Mouse (Mus musculus) CD8-positive naive resting alpha-beta T cell, adult 2 months (primary cell): ENCODE data around the gene Cdh23.
A peak's percentile ranks its signal among the peaks of the same experiment; 100 is the strongest.
"Not testable (repeated sequence)": the region's sequence is repeated elsewhere in the genome, so short reads cannot be mapped to it uniquely, and the experiment has no call there.

ENCODE experiments used
- DNase-seq, 2 experiments: peaks; one replicate each; pipeline ENCODE4 v3.0.0; 2022; ENCODE audit warnings: low read depth in 2 of 2, low spot score in 2 of 2

The Cdh23 gene

DNA sequence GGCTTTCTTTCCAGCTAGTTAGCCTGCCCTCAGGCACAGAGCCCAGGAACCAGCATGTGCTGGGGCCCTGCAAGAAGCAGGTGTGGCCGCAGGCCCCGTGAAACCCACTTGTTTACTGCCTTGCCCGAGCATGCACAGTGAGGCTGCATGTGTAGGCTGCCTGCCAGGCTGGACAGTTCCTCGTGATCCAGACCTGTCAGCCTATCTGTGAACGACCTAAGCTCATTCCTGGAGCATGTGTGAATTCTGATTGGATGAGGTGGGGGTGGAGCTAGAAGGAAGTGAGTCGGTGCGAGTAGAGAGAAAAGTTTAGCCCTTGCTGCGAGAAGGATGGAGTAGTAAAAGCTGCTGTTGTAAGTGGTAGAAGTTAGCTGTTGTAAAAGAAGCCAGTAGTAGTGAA is 16.0 kb upstream of the Cdh23 start:
- not testable (repeated sequence) for DNase-seq

DNA sequence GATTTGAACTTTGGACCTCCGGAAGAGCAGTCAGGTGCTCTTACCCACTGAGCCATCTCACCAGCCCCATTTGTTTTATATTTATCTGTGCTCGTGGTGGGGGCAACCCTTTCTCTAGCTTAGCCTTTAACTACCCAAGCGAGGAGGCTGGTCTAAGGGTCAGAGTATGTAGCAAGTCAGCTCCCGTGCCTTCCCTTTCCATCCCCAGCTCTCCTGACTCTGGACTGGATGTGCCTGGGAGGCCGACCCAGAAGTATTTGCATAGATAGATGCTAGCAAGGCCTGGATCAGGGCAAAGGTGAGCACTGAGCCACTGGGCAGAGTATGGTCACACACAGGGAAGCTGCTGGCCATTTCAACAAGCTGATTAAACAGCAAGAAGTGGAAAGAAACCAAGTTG is 12.5 kb upstream of the Cdh23 start:
- DNase-seq, result no peak

DNA sequence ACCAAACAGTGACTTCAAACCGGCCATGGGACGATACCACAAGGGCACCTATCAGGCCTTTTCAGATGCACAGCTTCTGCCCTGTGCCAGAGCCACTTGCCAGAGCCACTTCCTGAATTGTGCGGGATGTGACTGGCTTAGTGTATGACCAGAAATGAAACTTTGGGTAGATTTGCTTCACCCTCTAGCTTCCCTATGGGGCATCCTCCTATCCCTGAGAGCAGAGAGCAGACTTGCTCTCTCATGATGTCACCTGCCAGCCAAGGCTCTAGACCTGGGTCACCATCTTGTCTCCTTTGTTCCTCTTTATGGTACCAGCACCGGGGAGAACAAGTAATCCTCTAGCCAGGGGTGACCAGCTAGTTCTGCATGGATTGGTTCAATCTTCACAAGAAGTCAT is 10.0 kb upstream of the Cdh23 start:
- no peak for DNase-seq

DNA sequence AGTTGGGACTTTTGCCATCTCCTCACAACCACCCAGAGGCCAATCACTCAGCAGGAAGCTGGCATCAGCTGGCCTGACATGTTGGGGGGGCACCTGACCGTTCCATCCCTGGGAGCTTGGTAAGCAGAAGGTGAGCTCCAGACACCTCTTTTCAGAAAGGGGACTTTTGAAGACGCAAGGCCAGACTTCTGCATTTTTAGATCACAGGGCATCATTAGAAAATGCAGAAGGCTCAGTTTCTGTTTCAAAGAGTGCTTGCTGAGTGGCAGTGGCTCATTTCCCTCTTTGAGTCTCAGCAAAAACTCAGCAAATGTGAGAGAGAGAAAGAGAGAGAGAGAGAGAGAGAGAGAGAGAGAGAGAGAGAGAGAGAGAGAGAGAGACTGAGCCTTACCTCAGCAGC is 8.8 kb upstream of the Cdh23 start:
- no peak for DNase-seq

DNA sequence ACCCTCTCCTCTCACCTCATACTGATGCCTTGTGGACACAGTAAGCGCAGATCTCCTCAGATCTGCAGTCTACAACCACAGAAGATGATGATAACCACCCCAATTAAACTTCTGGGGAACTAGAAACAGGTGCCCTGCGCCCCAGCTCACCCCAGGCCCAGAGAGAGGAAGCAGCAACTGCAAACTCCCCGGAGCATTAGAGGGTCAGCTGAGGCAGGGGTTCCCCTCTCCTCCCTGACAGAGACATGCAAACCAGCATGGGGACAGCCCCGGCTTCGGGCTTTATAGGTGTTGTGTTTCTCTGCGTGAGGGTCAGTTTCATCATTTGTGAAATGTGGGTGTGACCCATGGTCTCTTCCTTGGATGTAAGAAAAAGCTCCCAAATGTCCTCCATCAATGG is 1.5 kb upstream of the Cdh23 start:
- DNase-seq, result no peak

DNA sequence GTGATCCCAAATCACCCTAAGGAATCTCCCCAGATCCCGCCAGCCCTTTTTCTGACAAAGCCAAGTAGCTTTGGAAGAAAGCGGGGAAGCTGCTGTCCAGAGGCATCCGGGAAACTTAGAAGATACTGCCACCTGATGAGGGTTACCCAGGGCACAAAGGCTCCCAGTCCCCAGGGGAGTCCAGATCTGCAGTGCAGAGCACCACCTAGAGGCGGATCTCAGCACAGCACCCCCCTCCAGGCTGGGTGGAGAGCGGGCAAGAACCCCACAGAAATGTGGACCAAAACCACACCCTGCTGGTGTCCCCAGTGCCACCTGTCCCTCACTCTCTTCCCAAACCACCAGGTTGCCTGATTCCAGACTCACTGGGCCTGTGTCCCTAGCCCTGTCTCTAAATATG is 685 bp upstream of the Cdh23 start:
- peak; percentile 62 to 70 for DNase-seq

DNA sequence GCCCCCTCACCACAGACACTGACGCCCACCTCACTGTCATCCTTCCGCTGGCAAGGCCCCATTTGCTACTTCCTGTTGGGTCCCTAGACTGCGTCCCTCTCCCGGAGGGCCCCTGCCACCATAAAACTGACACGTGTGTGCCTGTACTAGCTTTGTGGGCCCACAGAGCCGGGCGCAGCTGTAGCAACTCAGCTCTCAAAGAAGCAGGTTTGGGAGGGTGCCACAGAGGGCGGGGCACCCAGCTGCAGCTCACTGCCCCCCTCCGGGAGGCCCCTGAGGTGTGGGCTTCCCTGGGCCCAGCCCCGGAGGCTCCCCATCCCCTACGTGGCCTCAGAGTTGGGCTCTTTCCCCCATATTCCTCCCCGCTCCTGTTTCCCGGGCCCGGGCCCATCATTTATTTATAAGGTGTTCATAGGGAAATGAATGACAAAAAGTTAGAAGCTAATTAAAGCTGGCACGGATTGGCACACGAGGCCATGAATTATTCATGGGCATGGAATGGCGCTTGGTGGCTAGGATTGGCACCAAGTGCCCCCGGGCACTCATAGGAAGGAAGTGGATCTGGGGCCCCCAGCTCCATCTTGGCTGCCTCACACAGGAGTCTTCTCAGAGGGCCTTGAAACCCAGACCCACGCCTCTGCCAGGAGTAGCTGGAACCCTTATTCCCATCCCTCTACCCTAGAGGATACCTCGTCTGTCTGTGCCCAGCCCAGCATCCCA is 4.5 kb downstream of the Cdh23 start:
- peak; percentile 26 to 43 for DNase-seq

DNA sequence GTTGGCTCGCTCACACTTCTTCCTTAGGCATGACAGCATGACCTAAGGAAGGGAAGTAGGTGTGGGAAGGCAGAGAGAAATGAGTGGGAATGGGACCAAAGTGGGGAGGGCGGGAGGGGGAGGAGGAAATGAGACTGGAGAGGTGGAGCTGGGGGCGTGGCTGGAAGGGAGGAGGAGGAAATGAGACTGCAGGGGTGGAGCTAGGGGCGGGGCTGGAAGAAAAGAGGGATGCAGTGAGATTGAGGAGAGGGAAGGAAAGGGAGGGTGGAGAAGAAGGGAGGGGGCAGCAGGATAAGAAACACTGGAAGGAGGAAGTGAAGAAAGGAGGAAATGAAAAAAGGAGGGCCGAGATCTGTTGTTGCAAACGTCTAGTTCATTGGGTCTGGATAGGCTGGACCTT is 5.3 kb downstream of the Cdh23 start:
- no peak for DNase-seq

DNA sequence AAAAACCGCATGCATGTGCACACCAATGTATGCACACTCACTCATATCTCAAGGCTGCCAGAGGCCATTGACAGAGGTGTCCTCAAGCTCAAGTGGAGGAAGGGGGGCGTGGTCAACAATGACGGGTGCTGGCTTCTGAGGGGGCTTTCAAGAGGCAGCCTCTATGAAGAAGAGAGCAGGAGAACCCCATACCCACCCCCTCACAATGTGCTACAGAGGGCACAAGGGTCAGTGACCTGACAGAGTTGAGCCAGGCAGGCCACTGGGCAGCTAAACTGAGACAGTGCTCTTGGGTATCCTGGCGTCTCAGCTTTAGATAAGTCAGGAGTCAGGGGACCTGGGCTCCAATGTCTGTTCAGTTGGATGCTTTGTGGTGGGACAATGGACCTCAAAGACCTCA is 6.9 kb downstream of the Cdh23 start:
- no peak for DNase-seq

DNA sequence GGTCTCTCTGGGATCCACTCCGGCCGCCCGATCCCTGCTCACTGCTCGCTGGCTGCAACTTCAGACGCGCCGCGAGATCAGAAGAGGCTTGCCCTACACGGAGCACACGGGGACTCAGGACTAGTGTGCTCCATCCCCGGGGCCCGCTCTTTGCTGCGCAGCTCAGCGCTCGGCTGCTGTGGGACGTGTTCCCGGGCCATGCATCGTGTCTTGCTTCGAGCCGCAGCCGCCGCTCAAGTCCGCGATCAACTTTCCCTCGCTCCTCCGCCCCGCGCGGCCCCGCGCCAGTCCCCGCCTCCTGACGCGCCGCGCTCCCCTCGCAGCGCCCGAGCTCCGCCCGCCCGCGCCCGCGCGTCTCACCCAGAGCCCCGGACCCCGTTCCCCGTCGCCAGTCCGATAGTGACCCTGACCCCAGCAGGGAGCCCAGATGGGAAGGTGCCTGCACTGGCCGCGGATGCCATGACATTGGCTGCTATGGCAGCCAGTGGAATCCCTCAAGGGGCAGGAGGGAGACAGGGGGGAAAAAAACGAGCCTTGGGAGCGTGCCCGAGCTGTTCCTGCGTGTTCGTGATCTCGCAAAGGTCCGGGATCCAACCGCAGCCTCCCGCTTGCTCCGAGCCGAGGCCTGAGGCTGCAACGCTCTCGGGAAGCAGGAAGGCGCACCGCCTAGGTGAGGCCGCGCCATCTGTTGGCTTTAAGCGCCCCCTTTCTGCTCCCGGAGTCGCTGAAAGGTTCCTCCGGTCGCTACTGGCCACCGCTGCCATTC is 9.1 kb downstream of the Cdh23 start:
- DNase-seq, result no peak

DNA sequence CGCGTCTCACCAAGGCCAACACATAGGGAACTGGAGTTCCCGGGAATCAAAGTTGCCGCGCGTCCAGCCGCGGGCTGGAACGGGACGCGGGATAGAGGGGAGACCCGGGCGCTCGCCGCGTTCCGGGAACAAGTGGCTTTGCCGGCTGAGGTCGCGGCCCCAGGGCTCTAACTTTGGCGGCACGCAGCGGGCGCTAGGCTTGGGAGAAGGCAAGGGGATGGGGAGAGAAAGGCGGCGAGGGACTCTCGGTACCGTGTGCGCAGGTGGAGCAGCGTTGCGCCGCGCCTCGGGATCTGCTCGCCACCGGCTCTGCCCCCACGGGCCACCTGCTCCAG is 9.7 kb downstream of the Cdh23 start:
- no peak for DNase-seq

DNA sequence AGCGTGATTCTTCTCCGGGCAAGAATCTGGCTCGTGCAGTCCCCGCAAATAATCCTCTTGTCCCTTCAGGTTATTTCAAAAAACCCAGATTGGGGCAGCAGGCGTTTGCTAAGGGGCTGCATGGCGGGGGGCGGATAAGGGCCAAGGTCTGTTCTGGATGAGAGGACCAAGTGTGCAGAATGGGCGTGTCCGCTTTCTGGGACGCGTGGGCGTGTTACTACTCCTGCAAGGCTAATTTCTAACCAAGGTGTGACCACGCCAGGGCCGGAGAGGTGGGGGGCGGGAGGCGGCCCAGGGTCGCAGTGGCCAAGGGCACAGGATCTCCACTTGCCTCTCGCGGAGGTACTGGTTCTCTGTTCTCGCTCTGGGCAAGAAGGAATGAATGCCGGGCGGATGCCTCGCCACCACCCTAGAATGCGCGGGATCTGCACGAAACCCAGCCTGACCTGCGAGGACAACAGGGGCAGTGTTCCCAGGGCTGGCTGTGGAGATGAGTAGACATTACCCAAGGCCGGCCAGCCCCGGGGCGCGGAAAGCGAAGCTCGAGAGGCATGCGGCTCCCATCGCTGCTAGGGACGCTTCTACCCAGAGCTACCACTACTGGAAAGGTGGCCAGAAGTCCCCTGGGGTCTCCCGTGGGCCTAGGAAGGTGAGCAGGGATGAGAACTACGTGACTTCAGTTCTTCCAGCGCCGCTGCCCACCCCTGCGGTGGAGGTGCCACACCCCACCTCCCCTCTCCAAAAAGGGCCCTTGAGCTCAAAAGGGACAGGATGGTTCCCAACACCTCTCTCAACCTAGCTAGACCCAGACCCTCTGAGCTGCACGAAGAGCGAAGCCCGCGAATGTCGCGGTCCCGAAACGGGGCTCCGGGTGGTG is 10.3 kb downstream of the Cdh23 start:
- DNase-seq, result no peak

DNA sequence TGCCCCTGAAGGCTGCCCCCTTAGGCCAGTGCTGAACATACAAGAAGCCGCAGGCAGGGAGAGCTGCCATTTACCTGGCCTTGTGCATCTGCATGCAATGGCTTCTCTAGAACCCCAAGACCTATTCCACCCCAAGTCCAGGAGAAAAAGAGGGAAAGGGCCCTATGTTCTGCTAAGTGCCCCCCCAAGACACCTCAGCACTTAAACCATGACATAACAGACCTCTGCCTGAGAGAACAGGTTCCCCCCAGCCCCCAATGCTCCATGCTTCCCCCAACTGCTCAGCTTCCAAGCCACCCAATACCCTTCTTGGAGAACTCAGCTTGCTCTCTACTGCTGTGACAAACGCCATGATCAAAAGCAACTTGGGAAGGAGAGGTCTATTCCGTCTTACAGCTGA is 17.4 kb downstream of the Cdh23 start:
- DNase-seq, result no peak

DNA sequence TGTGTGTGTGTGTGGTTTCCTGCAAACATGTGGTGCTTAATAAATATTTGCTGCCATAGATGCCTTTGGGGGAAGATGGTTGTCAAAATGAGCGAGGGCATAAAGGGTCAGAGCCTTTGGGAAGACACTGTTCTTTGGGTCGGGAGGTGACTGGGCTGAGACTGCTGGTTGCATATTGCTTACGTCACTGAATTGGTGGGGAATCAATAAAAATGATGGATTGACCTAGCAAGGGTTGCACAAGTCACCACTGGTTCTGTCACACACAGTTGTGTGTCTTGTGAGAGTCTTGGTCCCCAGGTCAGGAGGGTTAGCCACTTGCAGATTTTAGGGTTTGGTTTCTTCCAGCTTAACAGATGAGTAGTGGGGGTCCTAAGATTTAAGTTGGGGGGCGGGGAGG is 19.0 kb downstream of the Cdh23 start:
- no peak for DNase-seq

DNA sequence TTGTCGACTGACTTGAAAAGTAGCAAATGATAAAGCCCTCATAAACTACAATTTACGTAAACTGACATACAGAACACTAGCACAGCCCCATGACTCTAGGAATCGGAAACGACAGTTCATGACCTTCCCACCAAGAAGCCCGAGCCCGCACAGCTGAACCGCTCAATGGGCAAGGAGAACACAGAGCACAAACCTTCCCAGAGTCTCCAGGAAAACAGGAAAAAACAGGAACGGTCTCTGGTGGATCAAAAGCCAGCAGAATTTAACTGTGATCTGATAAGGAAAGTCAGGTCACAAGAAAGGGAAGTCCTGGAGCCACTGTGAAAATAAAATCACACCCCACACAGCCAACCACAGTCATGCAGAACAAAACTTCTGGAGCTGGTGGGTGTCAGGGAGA is 26.1 kb downstream of the Cdh23 start:
- DNase-seq, result no peak

DNA sequence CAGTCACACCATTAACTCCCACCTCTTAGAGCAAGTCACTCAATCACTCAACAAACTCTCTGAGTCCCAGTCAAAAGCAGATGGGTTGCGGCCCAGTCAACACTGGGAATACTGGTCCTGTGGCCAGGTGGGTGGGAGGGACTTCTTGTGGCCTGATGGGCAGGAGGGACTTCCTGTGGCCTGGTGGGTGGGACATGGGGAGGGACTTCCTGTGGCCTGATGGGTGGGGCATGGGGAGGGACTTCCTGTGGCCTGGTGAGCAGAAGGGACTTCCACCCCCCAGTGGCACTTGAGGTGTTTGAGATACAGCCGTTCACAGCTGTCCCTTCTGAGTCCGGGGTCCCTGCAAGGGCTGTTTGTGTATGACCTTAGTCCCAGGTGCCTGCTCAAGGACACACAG is 27.7 kb downstream of the Cdh23 start:
- no peak for DNase-seq

DNA sequence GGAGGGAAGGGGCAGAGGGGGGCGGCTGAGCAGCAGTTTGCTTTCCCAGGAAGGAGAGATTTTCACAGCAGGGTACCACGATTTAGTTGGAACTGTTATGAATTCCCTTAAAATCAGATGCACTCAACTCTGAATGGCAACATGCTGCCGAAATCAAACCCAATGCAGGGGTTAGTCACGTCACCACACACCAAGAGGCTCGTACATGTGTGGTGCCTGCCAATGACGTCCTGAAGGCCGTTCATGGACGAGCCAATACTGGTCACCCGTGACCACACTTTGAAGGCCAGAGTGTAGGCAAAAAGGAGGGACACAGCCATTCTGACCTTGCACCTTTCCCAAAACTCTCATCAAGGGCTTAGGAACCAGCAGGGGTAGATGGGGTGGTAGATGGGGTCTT is 35.3 kb downstream of the Cdh23 start:
- DNase-seq, result no peak

DNA sequence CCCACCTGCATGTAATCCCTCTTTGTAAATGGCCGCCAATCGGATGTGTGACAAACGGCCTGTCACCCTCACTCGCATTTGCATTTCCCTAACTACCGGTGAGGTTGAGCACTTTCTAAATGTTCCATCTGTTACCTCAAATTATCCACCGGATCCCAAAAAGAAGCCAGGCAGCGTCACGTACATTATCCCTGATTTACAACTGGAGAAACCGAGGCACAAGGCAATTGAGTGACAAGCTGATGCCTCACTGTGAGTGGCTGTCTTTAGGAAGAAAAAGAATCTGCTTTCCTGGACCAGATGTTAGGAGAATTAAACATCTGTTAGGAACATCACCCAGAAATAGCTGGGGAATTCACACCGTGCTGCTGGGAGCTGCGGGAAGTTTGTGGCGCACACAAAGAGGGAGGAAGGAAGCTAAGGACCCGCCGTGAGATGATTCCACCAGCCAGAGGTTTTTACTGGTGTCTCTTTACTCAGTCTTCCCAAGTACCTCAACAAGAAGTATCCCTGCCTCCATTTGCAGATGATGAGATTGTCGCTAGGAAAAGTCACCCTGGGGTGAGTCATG is 36.8 kb downstream of the Cdh23 start:
- DNase-seq, result no peak

DNA sequence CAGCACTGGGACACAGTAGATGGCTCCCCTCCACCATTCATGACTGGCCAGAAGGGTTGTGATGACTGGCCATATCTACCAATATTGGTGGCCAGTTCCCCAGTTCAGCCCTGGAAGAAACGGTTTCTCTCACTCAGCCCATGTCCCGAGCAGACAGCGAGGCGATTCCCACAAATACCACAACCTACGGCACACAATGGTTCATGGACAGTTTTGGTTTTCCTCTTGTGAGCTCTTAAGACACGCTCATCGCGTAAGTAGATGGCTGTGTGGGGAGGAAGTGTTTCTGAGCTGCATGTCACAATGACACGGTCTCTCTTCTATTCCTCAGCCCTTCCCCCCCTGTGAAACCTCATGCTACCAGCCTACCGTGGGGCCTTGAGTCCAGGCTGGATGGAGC is 38.1 kb downstream of the Cdh23 start:
- DNase-seq, result no peak

DNA sequence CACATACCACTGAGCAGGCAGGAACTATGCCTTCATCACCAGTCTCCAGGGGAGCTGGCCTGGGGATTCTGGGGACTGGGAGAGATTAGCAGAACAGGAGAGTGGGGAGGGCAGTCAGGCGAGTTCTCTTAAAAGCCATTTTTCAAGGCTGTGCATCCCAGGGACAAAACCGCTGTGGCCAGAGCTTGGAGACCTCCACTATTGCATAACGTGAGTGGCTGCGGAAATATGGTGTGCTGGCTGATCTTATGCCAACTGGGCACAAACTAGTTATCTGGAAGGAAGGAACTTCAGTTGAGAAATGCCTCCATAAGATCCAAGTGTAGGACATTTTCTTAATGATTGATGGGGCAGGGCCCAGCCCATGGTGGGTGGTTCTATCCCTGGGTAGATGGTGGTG is 42.6 kb downstream of the Cdh23 start:
- DNase-seq, result no peak

DNA sequence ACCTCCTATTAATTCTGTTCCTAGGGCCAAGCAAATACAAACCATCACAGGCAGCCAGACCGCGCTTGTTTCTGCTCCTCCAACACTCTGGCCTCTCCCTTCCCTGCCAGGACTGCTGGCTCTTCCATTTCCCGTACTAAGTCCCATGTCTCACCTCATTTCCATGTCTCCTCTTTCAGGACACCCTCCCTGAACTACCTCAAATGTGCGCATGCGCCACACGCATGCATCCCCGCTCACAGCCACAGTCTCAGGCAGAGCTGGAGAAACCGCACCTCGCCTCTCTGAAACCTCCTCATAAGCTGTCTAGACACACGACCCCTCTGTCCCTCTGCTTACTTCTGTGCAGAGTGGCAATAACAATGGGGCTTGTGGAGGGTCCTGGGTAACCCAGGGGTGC is 43.2 kb downstream of the Cdh23 start:
- no peak for DNase-seq
